In the genomic region with DNA sequence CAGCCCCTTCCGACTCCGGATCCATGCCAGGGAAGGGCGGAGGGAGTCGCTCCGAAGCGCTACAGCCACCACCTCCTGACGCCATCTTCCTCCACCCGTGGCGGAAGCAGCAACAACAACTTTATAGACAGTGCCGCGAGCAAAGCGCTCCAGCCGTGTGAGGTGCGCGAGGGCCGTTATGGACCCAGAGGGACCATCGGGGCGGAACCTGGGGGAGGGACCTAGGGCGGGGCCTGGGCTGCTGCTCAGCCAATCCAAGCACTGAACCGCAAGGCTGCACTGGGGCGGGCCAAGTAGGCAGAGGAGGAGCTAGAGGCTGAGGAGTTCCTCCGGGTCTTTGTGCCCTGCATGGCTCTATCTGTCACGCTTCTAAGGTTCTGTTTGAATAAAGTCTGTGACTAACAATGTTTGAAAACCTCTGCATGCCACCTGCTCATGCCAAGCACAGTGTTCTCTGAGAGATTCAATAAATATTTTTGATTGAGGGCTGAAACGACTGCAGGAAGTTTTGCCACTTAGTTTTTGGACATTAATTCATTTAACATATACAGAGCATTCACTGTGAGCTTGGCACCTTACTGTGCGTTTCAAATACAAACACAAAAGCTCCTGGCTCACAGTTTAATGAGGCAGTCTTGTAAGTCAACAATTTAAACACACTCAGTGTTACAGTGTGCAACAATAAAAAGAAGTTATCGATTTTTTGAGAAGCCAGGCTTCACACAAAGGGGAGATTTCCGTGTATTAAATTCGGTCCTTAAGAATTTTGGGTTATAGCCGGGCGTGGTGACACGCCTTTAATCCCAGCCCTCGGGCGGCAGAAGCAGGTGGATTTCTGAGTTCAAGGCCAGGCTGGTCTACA, we compare ENCODE assay signal across 8 mouse cellular contexts. TPM values are rescaled to one million over a fixed set of nuclear protein-coding genes. Genes with fewer than 3 reads are reported as not detected.
A peak's percentile ranks its signal among the peaks of the same experiment; 100 is the strongest.
DNase-seq lines count a peak whose midpoint lies in the region; ATAC-seq and TF ChIP-seq lines count a peak whose summit lies in the region.

No protein-coding gene starts in this region.

- no peaks in the 10 kb centered on the region for H3K9me3 ChIP-seq in embryonic facial prominence, embryonic 15.5 days (replicated peaks)
- H3K9me3 ChIP-seq in limb, embryonic 14.5 days (ENCODE audit: control insufficient read depth, low read length), result no peaks in the 10 kb centered on the region
- H3K9me3 ChIP-seq in midbrain, postnatal 0 days (ENCODE audit: low read length), result no peaks in the 10 kb centered on the region

- H3K4me1 ChIP-seq in bone marrow, adult 2 months (ENCODE audit: control insufficient read depth, insufficient read depth, low read length), result peaks cover 3% of the 10 kb centered on the region
- H3K4me1 ChIP-seq in embryonic facial prominence, embryonic 15.5 days, result peaks cover 25% of the 10 kb centered on the region
- H3K4me1 ChIP-seq in limb, embryonic 14.5 days (ENCODE audit: control insufficient read depth, insufficient read depth, low read length), result peaks cover 20% of the 10 kb centered on the region
- peaks cover 25% of the 10 kb centered on the region for H3K4me1 ChIP-seq in midbrain, postnatal 0 days (ENCODE audit: insufficient read depth, low read length)

- peak; percentile 98 for ATAC-seq in embryonic facial prominence, embryonic 15.5 days (ENCODE audit: insufficient number of reproducible peaks, low FRiP score, low TSS enrichment, low read depth)
- ATAC-seq in limb, embryonic 14.5 days (ENCODE audit: low FRiP score, low read depth), result peak; percentile 96
- ATAC-seq in midbrain, postnatal 0 days (ENCODE audit: low FRiP score), result peak; percentile 98

- 15% methylated on average over 33 of the region's 33 CpGs for WGBS in bone marrow, adult 2 months
- 16% methylated on average over 33 of the region's 33 CpGs for WGBS in embryonic facial prominence, embryonic 15.5 days
- 18% methylated on average over 33 of the region's 33 CpGs for WGBS in limb, embryonic 14.5 days
- WGBS in midbrain, postnatal 0 days, result 6% methylated on average over 33 of the region's 33 CpGs

- no peaks in the 10 kb centered on the region; the same call in 1 of the 2 replicates for H3K36me3 ChIP-seq in embryonic facial prominence, embryonic 15.5 days
- 0 out of 2 replicates have a peak, but pooled peaks cover under 1% of the 10 kb centered on the region for H3K36me3 ChIP-seq in limb, embryonic 14.5 days (ENCODE audit: control insufficient read depth, insufficient read depth, low read length)
- H3K36me3 ChIP-seq in midbrain, postnatal 0 days (ENCODE audit: insufficient read depth, low read length), result no peaks in the 10 kb centered on the region

- H3K4me2 ChIP-seq in embryonic facial prominence, embryonic 15.5 days (replicated peaks), result peak overlapping the region; percentile 65
- H3K4me2 ChIP-seq in limb, embryonic 14.5 days (replicated peaks; ENCODE audit: low read depth, low read length, severe bottlenecking), result peak overlapping the region; percentile 52
- H3K4me2 ChIP-seq in midbrain, postnatal 0 days (ENCODE audit: low read depth, low read length, poor library complexity, severe bottlenecking), result peak overlapping the region; percentile 70

- peak overlapping the region; percentile 77 for H3K27ac ChIP-seq in bone marrow, adult 2 months (ENCODE audit: control insufficient read depth, insufficient read depth, low read depth, low read length, poor library complexity)
- peak overlapping the region; percentile 88 for H3K27ac ChIP-seq in embryonic facial prominence, embryonic 15.5 days (replicated peaks)
- peak overlapping the region; percentile 63 for H3K27ac ChIP-seq in limb, embryonic 14.5 days (replicated peaks; ENCODE audit: low read depth, low read length)
- peak overlapping the region; percentile 75 for H3K27ac ChIP-seq in midbrain, postnatal 0 days (ENCODE audit: low read depth, low read length)

- H3K4me3 ChIP-seq in bone marrow, adult 2 months (replicated peaks; ENCODE audit: control insufficient read depth, low read depth, low read length), result peak overlapping the region; percentile 79
- peak overlapping the region; percentile 82 for H3K4me3 ChIP-seq in embryonic facial prominence, embryonic 15.5 days (replicated peaks)
- H3K4me3 ChIP-seq in limb, embryonic 14.5 days (replicated peaks; ENCODE audit: low read length), result peak overlapping the region; percentile 60
- peak overlapping the region; percentile 63 for H3K4me3 ChIP-seq in midbrain, postnatal 0 days (ENCODE audit: low read depth, low read length)

- peak; percentile 99 for DNase-seq in 416B (ENCODE audit: low read depth)
- peak; percentile 98 for DNase-seq in heart, adult 8-10 months (ENCODE audit: low spot score)
- DNase-seq in kidney, adult 9 months, result peak; percentile 99
- peak; percentile 97 for DNase-seq in limb, embryonic 14.5 days (ENCODE audit: low spot score)
- DNase-seq in midbrain, postnatal 0 days (ENCODE audit: low spot score), result peak; percentile 99
- DNase-seq in spleen, postnatal 14 days (ENCODE audit: low spot score in 2 of 2), result peak; percentile 96 to 98

- H3K9ac ChIP-seq in embryonic facial prominence, embryonic 15.5 days, result peak overlapping the region; percentile 78
- peak overlapping the region; percentile 70 for H3K9ac ChIP-seq in limb, embryonic 14.5 days (ENCODE audit: low read depth, low read length, severe bottlenecking)
- peak overlapping the region; percentile 83 for H3K9ac ChIP-seq in midbrain, postnatal 0 days (replicated peaks; ENCODE audit: low read length, poor library complexity, severe bottlenecking)

- no peak for TF ChIP-seq CTCF in bone marrow, adult 2 months (IDR thresholded peaks at IDR 0.05; ENCODE audit: control insufficient read depth, insufficient read depth, low read length)
- TF ChIP-seq CTCF in midbrain, postnatal 0 days (IDR thresholded peaks at IDR 0.05), result 0 out of 2 replicates have a peak, but pooled peaks have one; percentile 12

- no peaks in the 10 kb centered on the region for H3K27me3 ChIP-seq in embryonic facial prominence, embryonic 15.5 days
- H3K27me3 ChIP-seq in limb, embryonic 14.5 days (ENCODE audit: control insufficient read depth, insufficient read depth, low read length), result no peaks in the 10 kb centered on the region
- no peaks in the 10 kb centered on the region for H3K27me3 ChIP-seq in midbrain, postnatal 0 days (ENCODE audit: insufficient read depth, low read length)

- TF ChIP-seq POLR2A in bone marrow, adult 2 months (IDR thresholded peaks at IDR 0.05; ENCODE audit: borderline replicate concordance, control insufficient read depth, low read depth, low read length), result peak; percentile 96
- peak; percentile 76; the same call in 1 of the 2 replicates for TF ChIP-seq POLR2A in limb, embryonic 14.5 days (IDR thresholded peaks at IDR 0.05; ENCODE audit: borderline replicate concordance, extremely low read depth, insufficient read depth, insufficient read length)

RNA-seq across cellular contexts. Expression of a gene that starts 1.5 kb away (rescaled TPM):
- polyA plus RNA-seq in bone marrow, adult 2 months (2011; ENCODE audit: insufficient read depth, insufficient read length, low replicate concordance, missing spikeins), result 33.7 and 44.1 TPM in 2 replicates
- polyA plus RNA-seq in embryonic facial prominence, embryonic 15.5 days (2015; fragmentation: Nextera tagmentation; extraction: Ambion mirVana), result 127 and 130 TPM in 2 replicates
- 10 to 100 TPM; 21.3 to 25.8 (median 24.0) TPM for total RNA-seq in heart, adult 8-10 months (2022)
- polyA plus RNA-seq in limb, embryonic 14.5 days (2012; rRNA removed), result 95.8 and 111 TPM in 2 replicates
- 123 and 125 TPM in 2 replicates for polyA plus RNA-seq in limb, embryonic 14.5 days (2014; fragmentation: Nextera tagmentation; extraction: Ambion mirVana)
- 42.3 and 47.1 TPM in 2 replicates for total RNA-seq in midbrain, postnatal 0 days (2014; rRNA removed)
- polyA plus RNA-seq in midbrain, postnatal 0 days (2015; fragmentation: Nextera tagmentation; extraction: Ambion mirVana), result 38.1 and 44.0 TPM in 2 replicates

RNA-seq across cellular contexts. Expression of a gene that starts 1.5 kb away (rescaled TPM):
- 27.0 and 37.6 TPM in 2 replicates for polyA plus RNA-seq in bone marrow, adult 2 months (2011; ENCODE audit: insufficient read depth, insufficient read length, low replicate concordance, missing spikeins)
- polyA plus RNA-seq in embryonic facial prominence, embryonic 15.5 days (2015; fragmentation: Nextera tagmentation; extraction: Ambion mirVana), result 128 and 129 TPM in 2 replicates
- total RNA-seq in heart, adult 8-10 months (2022), result 10 to 100 TPM; 63.2 to 72.4 (median 71.0) TPM
- polyA plus RNA-seq in limb, embryonic 14.5 days (2012; rRNA removed), result 47.1 and 53.0 TPM in 2 replicates
- 132 and 134 TPM in 2 replicates for polyA plus RNA-seq in limb, embryonic 14.5 days (2014; fragmentation: Nextera tagmentation; extraction: Ambion mirVana)
- 27.5 and 28.2 TPM in 2 replicates for total RNA-seq in midbrain, postnatal 0 days (2014; rRNA removed)
- polyA plus RNA-seq in midbrain, postnatal 0 days (2015; fragmentation: Nextera tagmentation; extraction: Ambion mirVana), result 62.1 and 65.7 TPM in 2 replicates

RNA-seq across cellular contexts. Expression of a gene that starts 33.1 kb away (rescaled TPM):
- polyA plus RNA-seq in bone marrow, adult 2 months (2011; ENCODE audit: insufficient read depth, insufficient read length, low replicate concordance, missing spikeins), result 33.5 and 34.8 TPM in 2 replicates
- polyA plus RNA-seq in embryonic facial prominence, embryonic 15.5 days (2015; fragmentation: Nextera tagmentation; extraction: Ambion mirVana), result 17.1 and 18.0 TPM in 2 replicates
- total RNA-seq in heart, adult 8-10 months (2022), result 1 to 10 TPM; 3.5 to 8.0 (median 4.8) TPM
- polyA plus RNA-seq in limb, embryonic 14.5 days (2012; rRNA removed), result 4.5 and 4.6 TPM in 2 replicates
- 5.0 and 6.3 TPM in 2 replicates for polyA plus RNA-seq in limb, embryonic 14.5 days (2014; fragmentation: Nextera tagmentation; extraction: Ambion mirVana)
- 0.14 and 1.1 TPM in 2 replicates for total RNA-seq in midbrain, postnatal 0 days (2014; rRNA removed)
- 0.43 and 0.58 TPM in 2 replicates for polyA plus RNA-seq in midbrain, postnatal 0 days (2015; fragmentation: Nextera tagmentation; extraction: Ambion mirVana)

RNA-seq across cellular contexts. Expression of a gene that starts 55.4 kb away (rescaled TPM):
- 21.4 and 26.4 TPM in 2 replicates for polyA plus RNA-seq in bone marrow, adult 2 months (2011; ENCODE audit: insufficient read depth, insufficient read length, low replicate concordance, missing spikeins)
- 5.3 and 6.0 TPM in 2 replicates for polyA plus RNA-seq in embryonic facial prominence, embryonic 15.5 days (2015; fragmentation: Nextera tagmentation; extraction: Ambion mirVana)
- total RNA-seq in heart, adult 8-10 months (2022), result under 1 TPM; 0.26 to 0.88 (median 0.47) TPM
- 5.0 and 6.1 TPM in 2 replicates for polyA plus RNA-seq in limb, embryonic 14.5 days (2012; rRNA removed)
- polyA plus RNA-seq in limb, embryonic 14.5 days (2014; fragmentation: Nextera tagmentation; extraction: Ambion mirVana), result 3.1 and 3.2 TPM in 2 replicates
- 6.7 and 7.4 TPM in 2 replicates for total RNA-seq in midbrain, postnatal 0 days (2014; rRNA removed)
- polyA plus RNA-seq in midbrain, postnatal 0 days (2015; fragmentation: Nextera tagmentation; extraction: Ambion mirVana), result 9.6 and 11.1 TPM in 2 replicates

Comparison
In these comparisons a context has a peak if more than half of its experiments do, and no peak if none do; other contexts are left out.
1. Peak in every context shown above with its lines: DNase-seq, ATAC-seq, H3K4me3 ChIP-seq and H3K27ac ChIP-seq.